Mouse (Mus musculus): ENCODE measurements around the gene Atp5j2.

Gene Atp5j2

DNA sequence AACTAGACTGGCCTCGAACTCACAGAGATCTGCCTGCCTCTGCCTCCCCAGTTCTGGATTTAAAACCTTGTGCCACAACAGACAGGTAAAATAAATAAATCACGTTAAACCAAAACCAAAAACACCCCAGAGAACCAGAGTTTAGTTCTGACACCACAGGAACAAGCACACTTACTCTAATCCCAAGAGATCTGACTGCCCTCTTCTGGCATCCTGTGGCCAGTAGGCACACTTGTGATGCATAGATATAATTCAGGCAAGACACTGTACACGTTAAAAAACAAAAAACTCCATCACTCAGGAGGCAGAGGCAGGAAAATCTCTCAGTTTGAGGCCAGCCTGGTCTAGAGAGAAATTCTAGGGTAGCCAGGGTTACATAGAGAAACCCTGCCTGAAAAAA is 10.6 kb upstream of the Atp5j2 start:
- no peak for ATAC-seq (ENCODE audit: insufficient number of reproducible peaks, low FRiP score, low TSS enrichment)

DNA sequence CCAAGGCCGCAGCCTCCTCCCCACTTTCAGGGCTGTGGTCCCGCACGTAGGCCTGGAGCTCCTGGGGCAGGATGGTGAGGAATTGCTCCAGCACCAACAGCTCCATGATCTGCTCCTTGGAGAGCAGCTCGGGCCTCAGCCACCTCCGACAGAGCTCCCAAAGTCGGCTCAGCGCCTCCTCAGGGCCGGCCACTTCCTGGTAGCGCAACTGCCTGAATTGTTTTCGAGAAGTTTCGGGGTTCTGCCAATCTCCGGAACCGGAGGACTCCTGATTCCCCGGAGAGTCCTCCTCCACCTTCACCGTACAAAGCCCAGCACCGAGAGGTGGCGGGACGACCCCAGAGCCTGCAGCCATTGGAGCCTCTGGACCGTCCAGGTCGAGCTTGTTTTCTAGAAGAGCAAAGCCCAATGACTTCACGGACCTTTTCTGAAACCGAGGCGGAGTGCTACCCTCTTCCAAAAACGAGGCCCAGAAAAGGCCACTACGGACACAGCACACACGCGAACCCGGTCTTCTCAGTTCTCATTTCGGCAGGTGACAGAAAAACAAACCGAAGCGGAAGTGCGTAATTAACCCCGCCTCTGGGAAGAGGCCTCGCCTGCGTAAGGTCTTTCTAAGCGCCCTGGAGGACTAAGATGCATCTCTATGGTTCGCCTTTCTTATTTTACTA is 9.6 kb upstream of the Atp5j2 start, which contains the start of gene Zkscan14:
TSS of gene Zkscan14 (minus strand) at position 548 of the 671 bp plus-strand sequence.
- peak; percentile 34; the same call in 1 of the 2 replicates for ATAC-seq (ENCODE audit: insufficient number of reproducible peaks, low FRiP score, low TSS enrichment)

DNA sequence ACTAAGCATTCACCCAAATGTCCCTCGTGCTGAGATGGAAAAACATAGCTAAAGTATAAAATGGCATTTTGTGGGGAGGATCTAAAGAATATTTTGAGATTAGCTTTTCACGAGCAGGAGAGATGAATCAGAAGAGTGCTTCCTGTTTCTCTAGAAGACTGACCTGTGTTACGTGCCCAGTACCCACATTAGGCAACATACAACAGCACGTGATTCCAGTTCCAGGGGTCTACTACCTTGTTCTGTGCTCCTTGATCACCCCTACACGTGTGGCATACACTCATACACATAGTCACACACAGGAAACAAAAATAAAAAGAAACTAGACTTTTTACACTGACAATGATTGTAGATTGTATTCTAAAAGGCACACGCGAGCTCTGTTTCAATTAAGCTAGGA is 8.5 kb upstream of the Atp5j2 start:
- ATAC-seq (ENCODE audit: insufficient number of reproducible peaks, low FRiP score, low TSS enrichment) = no peak

- peak; percentile 89 for ATAC-seq (ENCODE audit: insufficient number of reproducible peaks, low FRiP score, low TSS enrichment)
These were observed 725 bp downstream of the Atp5j2 start for GRCm38 (mm10) chr5:145190875-145191798.

DNA sequence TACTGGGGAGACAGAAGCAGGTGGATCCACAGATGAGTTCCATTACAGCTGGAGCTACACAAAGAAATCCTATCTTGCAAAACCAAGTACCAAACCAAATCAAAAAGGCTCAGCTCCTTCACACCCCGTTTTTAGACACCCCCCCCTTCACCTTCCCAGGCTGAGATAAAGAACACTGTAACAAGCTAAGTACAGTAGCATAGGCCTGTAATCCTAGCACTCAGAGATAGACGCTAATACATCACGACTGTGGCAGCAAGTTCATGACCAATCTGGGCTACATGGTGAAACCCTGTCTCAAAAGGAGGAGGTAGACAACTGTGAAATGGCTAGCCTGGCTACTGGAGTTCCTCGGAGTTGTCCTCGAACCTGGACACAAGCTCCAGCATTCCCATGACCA is 1.5 kb downstream of the Atp5j2 start:
- ATAC-seq (ENCODE audit: insufficient number of reproducible peaks, low FRiP score, low TSS enrichment) = no peak

DNA sequence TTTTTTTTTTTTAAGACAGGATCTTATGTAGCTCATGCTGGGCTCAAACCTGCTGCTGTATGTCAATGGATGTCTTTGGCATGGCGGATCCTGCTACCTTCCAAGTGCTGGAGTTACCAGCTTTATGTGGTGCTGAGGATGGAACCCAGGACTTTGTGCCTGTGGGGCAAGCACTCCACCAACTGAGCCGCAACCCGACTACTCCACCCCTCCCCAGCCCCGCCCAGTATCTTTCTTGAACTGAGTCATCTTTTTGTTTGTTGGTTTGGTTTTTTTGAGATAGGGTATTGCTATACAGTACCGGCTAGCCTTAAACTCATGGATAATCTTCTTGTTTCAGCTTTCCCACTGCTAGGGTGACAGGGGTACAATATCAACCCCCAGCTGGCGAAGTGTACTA is 2.4 kb downstream of the Atp5j2 start:
- no peak for ATAC-seq (ENCODE audit: insufficient number of reproducible peaks, low FRiP score, low TSS enrichment)

GRCm38 (mm10) chr5:145185244-145185643 is 6.6 kb downstream of the Atp5j2 start:
- no peak for ATAC-seq (ENCODE audit: insufficient number of reproducible peaks, low FRiP score, low TSS enrichment)

- no peak for ATAC-seq (ENCODE audit: insufficient number of reproducible peaks, low FRiP score, low TSS enrichment)
These were observed 13.3 kb downstream of the Atp5j2 start for GRCm38 (mm10) chr5:145178461-145178980.

- ATAC-seq (ENCODE audit: insufficient number of reproducible peaks, low FRiP score, low TSS enrichment) = no peak; the same call in 1 of the 2 replicates
These were observed 24.6 kb downstream of the Atp5j2 start for GRCm38 (mm10) chr5:145167306-145167661.

DNA sequence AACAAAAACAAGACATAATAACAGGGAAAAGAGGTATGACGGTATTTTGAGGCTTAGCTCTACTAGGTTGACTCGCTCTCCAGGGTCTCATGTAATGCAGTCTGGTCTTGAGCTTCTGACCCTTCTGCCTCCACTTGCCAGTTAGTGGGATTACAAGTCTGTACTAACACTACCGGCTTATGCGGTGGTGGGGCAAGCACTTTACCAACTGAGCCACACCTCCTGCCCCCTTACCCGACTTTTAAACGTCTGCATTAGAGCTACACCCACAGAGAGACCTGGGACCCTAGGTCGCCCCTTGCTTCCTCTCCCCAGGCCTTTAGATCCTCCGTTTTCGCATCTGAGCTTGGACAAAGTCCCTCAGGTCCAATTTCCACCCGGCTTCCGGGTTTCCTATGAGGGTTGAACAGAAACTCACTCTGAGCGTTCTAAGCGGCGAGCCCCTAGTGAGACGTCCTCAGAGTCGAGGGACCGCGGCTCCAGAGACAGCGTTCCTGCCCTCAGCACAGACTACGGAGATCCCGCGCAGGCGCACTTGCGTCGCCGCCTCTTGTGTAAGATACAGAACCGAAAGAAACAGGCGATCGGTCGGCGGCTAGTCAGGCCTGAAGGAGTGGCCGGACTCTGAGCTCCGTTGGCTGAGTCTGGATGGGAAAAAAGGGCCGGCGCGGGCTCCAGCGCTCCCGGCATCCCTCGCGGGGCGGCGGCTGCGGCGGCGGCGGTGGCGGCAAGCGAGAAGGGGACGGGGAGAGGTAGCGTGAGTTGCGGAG is 25.1 kb downstream of the Atp5j2 start, which contains the start of the genes Ptcd1 and Cpsf4:
TSS of gene Ptcd1 (minus strand) at position 573 of the 770 bp plus-strand sequence.
TSS of gene Cpsf4 (plus strand) at position 678 of the 770 bp plus-strand sequence.
- peak; percentile 95 for ATAC-seq (ENCODE audit: insufficient number of reproducible peaks, low FRiP score, low TSS enrichment)

- ATAC-seq (ENCODE audit: insufficient number of reproducible peaks, low FRiP score, low TSS enrichment) = no peak
These were observed 26.7 kb downstream of the Atp5j2 start for GRCm38 (mm10) chr5:145165184-145165583.

- no peak for ATAC-seq (ENCODE audit: insufficient number of reproducible peaks, low FRiP score, low TSS enrichment)
These were observed 27.2 kb downstream of the Atp5j2 start for GRCm38 (mm10) chr5:145164710-145165109.

GRCm38 (mm10) chr5:145161361-145161760 is 30.5 kb downstream of the Atp5j2 start:
- no peak for ATAC-seq (ENCODE audit: insufficient number of reproducible peaks, low FRiP score, low TSS enrichment)

DNA sequence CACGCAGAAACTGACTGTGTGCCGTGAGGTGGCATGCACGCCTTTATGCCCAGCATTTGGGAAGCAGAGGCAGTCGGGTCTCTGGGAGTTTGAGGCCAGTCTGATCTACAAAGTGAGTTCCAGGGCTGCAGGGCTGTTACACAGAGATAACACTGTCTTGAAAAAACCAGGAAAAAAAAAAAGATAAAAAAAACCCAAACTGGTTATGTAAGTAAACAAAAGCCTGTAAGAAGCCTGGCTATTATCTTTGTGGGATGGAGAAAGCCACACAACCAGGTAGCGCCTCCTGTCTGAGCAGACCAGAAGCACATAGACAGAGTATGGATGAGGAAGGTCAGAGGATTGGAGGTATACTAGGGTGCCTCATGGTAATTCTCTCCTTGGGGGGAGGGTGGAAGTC is 39.2 kb downstream of the Atp5j2 start:
- ATAC-seq (ENCODE audit: insufficient number of reproducible peaks, low FRiP score, low TSS enrichment) = no peak

DNA sequence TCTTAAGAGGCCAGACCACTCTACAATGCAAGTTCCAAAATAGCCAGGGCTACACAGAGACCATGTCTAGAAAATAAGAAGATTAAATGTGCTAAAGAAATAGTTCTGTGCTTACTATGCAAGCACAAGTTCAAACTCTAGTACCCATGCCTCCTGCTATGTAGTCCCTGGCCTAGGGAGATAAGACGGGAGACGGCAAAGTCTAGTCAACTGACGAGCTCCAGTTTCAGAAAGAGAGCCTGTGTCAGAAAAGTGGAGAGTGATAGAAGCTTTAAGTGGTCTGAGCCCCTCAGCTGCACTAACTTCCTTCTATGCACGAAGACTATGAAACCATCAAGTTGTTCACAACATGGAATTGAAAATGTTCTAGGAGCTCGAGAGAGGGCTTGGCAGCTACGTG is 42.6 kb downstream of the Atp5j2 start:
- no peak for ATAC-seq (ENCODE audit: insufficient number of reproducible peaks, low FRiP score, low TSS enrichment)

- no peak for ATAC-seq (ENCODE audit: insufficient number of reproducible peaks, low FRiP score, low TSS enrichment)
These were observed 44.1 kb downstream of the Atp5j2 start for GRCm38 (mm10) chr5:145147748-145148147.

GRCm38 (mm10) chr5:145140611-145141010 is 51.3 kb downstream of the Atp5j2 start:
- no peak for ATAC-seq (ENCODE audit: insufficient number of reproducible peaks, low FRiP score, low TSS enrichment)

GRCm38 (mm10) chr5:145139571-145140519 is 52.0 kb downstream of the Atp5j2 start, which contains the start of the genes Pdap1 and Bud31:
TSS of gene Pdap1 (minus strand) at chr5:145140238.
TSS of gene Bud31 (plus strand) at chr5:145140362.
- peak; percentile 89 for ATAC-seq (ENCODE audit: insufficient number of reproducible peaks, low FRiP score, low TSS enrichment)

- no peak for ATAC-seq (ENCODE audit: insufficient number of reproducible peaks, low FRiP score, low TSS enrichment)
These were observed 53.0 kb downstream of the Atp5j2 start for GRCm38 (mm10) chr5:145138836-145139235.

Data from cerebellum, adult (tissue).